Mouse (Mus musculus) skeletal muscle tissue, adult 2 months (tissue): ENCODE data around the gene Cysrt1.

Experiments
- DNase-seq: peaks from one replicate; pipeline ENCODE4 v3.0.0-alpha.2; 2012; ENCODE audit warnings: low read depth, low spot score

Cysrt1 gene

GRCm38 (mm10) chr2:25234551-25235220 is 7.6 kb downstream of the Cysrt1 start:
- no peak for DNase-seq

GRCm38 (mm10) chr2:25234050-25234449 is 8.2 kb downstream of the Cysrt1 start, which contains the start of gene Slc34a3:
Slc34a3 (minus strand) TSS chr2:25234364.
- no peak for DNase-seq

DNA sequence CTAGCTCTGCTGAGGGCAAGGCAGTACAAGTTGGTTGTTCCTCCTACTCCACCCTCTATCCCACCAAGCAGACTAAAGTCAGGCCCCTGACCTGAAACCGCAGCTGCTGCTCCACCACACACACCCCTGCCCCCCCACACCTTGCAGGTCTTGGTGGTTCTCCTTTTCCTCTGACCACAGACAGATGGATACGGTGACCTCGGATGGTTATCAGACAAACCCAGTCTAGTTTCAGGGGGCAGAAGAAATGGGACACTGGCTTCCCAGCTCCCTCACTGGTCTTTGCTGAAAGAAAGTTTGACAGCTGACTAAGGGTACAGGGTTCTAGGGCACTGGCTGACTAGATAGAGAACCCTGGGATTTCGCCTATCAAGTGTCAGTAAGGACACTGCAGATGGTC is 8.8 kb downstream of the Cysrt1 start:
- DNase-seq = no peak

DNA sequence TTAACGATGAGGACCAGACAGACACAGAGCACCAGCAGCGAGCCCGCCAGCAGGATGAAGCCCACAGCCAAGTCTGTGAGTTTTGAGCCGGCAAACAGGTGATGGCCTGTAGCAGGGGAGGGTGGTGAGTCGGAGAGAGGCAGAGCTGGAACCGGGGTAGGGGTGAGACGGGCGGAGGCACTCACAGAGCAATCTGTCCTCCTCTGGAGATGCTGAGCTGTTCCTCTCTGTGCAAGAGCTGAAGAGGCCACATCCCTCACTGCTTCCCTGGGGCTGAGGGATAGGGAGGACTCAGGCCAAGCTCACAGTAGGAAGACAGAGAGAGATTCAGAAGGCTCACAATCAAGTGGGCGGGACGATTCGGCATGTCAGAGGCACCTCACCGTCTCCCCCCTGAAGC is 11.2 kb downstream of the Cysrt1 start:
- DNase-seq = no peak

- no peak for DNase-seq
Measured at GRCm38 (mm10) chr2:25230581-25230980, 11.7 kb downstream of the Cysrt1 start.

GRCm38 (mm10) chr2:25229582-25229981 is 12.7 kb downstream of the Cysrt1 start:
- no peak for DNase-seq

DNA sequence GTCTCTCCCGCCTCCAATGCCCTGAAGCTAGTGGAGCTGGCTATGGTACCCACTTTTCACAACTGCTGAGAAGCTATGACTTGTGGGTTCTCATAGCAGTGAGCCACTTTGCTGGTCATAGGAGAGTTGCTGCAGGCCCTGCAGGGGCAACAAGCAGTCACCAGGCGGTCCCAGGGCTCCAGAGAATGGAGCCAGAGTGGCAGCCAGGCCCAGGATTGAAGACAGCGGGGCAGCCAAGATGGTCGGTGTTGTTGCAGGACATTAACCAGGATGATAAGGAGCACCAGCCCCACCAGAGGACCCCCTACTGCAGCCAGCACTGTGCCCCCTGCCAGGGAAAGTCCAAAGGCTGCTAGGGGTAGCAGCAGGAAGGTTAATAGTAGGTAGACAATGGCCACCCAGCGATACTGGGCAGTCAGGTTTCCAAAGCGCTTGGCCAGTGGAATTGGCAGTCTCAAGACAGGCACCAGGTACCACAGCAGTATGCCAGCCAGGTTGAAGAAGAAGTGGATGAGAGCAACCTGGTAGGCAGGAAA is 13.2 kb downstream of the Cysrt1 start:
- DNase-seq = no peak

- peak; percentile 88 for DNase-seq
Measured at GRCm38 (mm10) chr2:25228431-25228889, 13.8 kb downstream of the Cysrt1 start.

- DNase-seq = no peak
Measured at GRCm38 (mm10) chr2:25227406-25227805, 14.8 kb downstream of the Cysrt1 start.

DNA sequence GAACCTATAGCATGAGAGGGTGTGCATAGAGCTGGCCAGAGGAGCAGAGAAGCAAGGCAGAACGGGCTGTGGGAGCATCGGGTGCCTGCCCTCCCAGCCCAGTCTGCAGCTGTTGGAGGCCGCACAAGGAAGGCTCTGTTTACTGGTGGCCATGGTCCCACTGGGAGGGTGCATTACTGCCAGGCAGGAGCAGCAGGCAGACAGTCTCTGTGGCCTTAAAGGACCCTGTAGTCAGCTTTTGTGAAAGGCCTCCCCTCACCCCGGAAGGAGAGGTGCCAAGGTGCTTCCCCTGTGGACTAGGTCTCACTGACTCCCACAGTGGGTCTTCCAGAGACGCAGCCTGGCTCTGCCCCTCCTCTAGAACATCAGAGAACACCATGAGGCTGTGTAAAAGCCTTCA is 15.4 kb downstream of the Cysrt1 start:
- peak; percentile 80 for DNase-seq

DNA sequence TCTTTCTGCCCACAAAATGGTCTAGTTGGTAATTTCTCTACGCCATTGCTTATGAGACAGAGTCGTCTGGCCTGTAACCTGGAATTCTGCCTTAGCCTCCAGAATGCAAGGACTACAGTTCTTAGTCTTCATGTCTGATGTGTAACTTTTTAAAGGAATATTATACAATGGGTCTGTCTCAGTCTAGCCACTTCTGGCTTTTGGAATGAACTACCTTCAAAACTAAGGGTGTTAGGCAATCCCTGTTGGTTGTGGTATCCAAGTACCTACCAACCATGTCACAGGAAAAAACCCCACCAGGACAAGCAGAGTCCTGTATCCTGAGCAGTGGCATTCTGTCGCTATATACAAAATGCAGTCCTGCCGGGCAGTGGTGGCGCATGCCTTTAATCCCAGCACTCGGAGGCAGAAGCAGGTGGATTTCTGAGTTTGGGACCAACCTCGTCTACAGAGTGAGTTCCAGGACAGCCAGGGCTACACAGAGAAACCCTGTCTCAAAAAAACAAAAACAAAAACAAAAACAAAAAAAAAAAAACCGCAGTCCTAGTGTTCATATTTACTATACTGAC is 16.4 kb downstream of the Cysrt1 start:
- no peak for DNase-seq

GRCm38 (mm10) chr2:25224766-25225752 is 17.2 kb downstream of the Cysrt1 start:
- peak; percentile 100 for DNase-seq

- no peak for DNase-seq
Measured at GRCm38 (mm10) chr2:25224492-25224765, 17.8 kb downstream of the Cysrt1 start, which contains the start of gene Tubb4b. Tubb4b (minus strand) TSS chr2:25224702.

DNA sequence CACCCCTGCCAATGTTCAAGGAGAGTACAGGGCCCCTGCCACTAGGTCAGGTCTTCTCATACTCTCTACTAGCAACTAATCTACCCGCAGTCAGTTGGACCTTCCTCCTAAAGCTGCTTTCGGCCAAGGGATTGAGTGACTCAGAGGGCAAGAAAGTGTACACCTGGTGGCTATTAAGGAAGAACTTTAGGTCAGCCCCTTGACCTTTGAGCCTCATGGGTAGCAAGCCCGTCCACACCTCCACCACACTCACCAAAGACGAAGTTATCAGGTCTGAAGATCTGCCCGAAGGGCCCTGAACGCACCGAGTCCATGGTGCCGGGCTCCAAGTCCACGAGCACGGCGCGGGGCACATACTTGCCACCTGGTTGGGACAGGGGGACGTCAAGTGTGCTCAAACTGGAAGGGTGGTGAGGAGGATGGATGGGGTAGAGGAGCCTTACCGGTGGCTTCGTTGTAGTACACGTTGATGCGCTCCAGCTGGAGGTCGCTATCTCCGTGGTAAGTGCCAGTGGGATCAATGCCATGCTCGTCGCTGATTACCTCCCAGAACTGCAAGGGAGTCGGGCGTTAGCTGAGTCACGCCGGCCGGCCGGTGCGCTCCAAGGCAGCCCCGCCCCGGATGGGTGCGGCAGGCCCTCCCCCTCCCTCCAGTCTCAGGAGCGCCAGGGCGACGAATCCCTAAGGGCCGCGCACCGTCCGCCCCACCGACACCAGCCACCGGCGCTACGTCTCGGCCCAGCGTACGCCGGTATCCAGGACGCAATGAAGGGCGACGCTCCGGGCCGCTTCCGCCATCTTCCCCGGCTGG is 18.4 kb downstream of the Cysrt1 start:
- peak; percentile 86 for DNase-seq

GRCm38 (mm10) chr2:25221331-25221772 is 20.9 kb downstream of the Cysrt1 start:
- no peak for DNase-seq

- no peak for DNase-seq
Measured at GRCm38 (mm10) chr2:25218445-25218844, 23.8 kb downstream of the Cysrt1 start, which contains the start of gene Fam166a. Fam166a (plus strand) TSS chr2:25218745.

DNA sequence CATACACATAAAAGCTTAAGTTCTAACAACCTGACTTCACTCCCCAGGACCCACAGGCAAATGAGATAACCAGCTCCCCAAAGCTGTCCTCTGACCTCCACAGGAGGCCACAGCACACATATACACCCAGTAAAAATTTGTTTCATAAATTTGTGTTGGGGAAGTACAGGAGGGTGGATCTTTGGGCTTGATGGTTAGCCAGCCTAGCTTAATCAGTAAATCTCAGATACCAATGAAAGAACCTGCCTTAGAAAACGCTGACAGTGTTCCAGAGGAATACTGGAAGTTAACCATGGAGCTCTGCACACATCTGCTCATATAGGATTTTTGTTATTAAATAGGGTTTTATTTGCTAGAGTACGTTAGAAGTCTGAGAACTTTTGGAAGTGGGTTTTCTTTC is 24.6 kb downstream of the Cysrt1 start:
- no peak for DNase-seq

- no peak for DNase-seq
Measured at GRCm38 (mm10) chr2:25214444-25214843, 27.8 kb downstream of the Cysrt1 start, which contains the start of gene Stpg3. Stpg3 (minus strand) TSS chr2:25214637.

DNA sequence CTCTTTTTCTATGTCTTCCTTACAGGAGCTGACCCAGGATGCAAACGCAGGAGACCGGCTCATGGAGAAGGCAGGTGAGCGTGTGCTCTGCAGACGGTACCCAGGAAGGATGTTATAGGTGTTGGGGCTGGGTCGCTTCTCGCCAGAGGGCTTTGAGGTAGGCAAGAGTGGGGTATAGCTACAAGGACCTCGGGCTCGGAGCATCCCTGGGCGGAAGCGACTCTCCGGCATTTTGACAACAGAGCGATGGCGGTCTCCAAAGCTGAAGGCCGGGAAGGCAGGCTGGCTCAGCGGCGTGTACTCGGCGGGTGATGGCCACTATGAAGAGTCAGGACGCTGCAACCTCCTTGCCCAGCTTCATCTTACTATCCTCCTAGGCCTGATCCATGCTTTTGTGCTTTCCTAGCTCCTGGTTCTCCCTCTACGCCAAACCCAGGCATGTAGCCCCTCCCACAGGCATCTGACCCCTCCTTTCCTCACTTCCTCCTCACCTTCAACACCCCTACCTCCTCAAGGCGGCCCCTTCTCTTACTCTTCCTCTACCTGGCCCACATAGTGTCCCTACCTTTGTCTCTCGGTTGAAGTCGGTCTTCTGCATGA is 28.9 kb downstream of the Cysrt1 start:
- DNase-seq = no peak

- DNase-seq = peak; percentile 75
Measured at GRCm38 (mm10) chr2:25211121-25211670, 31.1 kb downstream of the Cysrt1 start, which contains the start of gene Nelfb. Nelfb (minus strand) TSS chr2:25211489.
